Mouse (Mus musculus): Measurements from ENCODE around the gene 1700012B07Rik.

The 1700012B07Rik gene

GRCm38 (mm10) chr11:109846343-109846742, 18.5 kb upstream of the 1700012B07Rik start:
- no peak for DNase-seq (ENCODE audit: low spot score)

- DNase-seq (ENCODE audit: low spot score), result no peak
These were observed 17.8 kb upstream of the 1700012B07Rik start for GRCm38 (mm10) chr11:109845601-109846000.

- no peak for DNase-seq (ENCODE audit: low spot score)
These were observed 16.6 kb upstream of the 1700012B07Rik start for GRCm38 (mm10) chr11:109844466-109844865.

- no peak for DNase-seq (ENCODE audit: low spot score)
These were observed 2.5 kb upstream of the 1700012B07Rik start for GRCm38 (mm10) chr11:109830368-109830767.

- no peak for DNase-seq (ENCODE audit: low spot score)
These were observed 5.6 kb downstream of the 1700012B07Rik start for GRCm38 (mm10) chr11:109822280-109822679.

GRCm38 (mm10) chr11:109817405-109817804, 10.4 kb downstream of the 1700012B07Rik start:
- no peak for DNase-seq (ENCODE audit: low spot score)

GRCm38 (mm10) chr11:109816911-109817310, 10.9 kb downstream of the 1700012B07Rik start:
- no peak for DNase-seq (ENCODE audit: low spot score)

GRCm38 (mm10) chr11:109811721-109812120, 16.1 kb downstream of the 1700012B07Rik start:
- no peak for DNase-seq (ENCODE audit: low spot score)

GRCm38 (mm10) chr11:109809175-109809855, 18.5 kb downstream of the 1700012B07Rik start:
- DNase-seq (ENCODE audit: low spot score), result no peak

GRCm38 (mm10) chr11:109801515-109801914, 26.3 kb downstream of the 1700012B07Rik start:
- DNase-seq (ENCODE audit: low spot score), result no peak

- DNase-seq (ENCODE audit: low spot score), result no peak
These were observed 30.3 kb downstream of the 1700012B07Rik start for GRCm38 (mm10) chr11:109797531-109797930.

- DNase-seq (ENCODE audit: low spot score), result no peak
These were observed 32.3 kb downstream of the 1700012B07Rik start for GRCm38 (mm10) chr11:109795536-109795935.

GRCm38 (mm10) chr11:109793578-109793977, 34.3 kb downstream of the 1700012B07Rik start:
- no peak for DNase-seq (ENCODE audit: low spot score)

- DNase-seq (ENCODE audit: low spot score), result no peak
These were observed 35.3 kb downstream of the 1700012B07Rik start for GRCm38 (mm10) chr11:109792401-109792997.

GRCm38 (mm10) chr11:109791965-109792364, 35.9 kb downstream of the 1700012B07Rik start:
- no peak for DNase-seq (ENCODE audit: low spot score)

GRCm38 (mm10) chr11:109790221-109790620, 37.6 kb downstream of the 1700012B07Rik start:
- no peak for DNase-seq (ENCODE audit: low spot score)

- no peak for DNase-seq (ENCODE audit: low spot score)
These were observed 42.5 kb downstream of the 1700012B07Rik start for GRCm38 (mm10) chr11:109785392-109785791.

GRCm38 (mm10) chr11:109771381-109771780, 56.5 kb downstream of the 1700012B07Rik start:
- DNase-seq (ENCODE audit: low spot score), result no peak

- DNase-seq (ENCODE audit: low spot score), result no peak
These were observed 57.7 kb downstream of the 1700012B07Rik start for GRCm38 (mm10) chr11:109770185-109770584.

- no peak for DNase-seq (ENCODE audit: low spot score)
These were observed 58.8 kb downstream of the 1700012B07Rik start for GRCm38 (mm10) chr11:109769091-109769490.

- DNase-seq (ENCODE audit: low spot score), result no peak
These were observed 67.8 kb downstream of the 1700012B07Rik start for GRCm38 (mm10) chr11:109760063-109760462.

GRCm38 (mm10) chr11:109758616-109759215, 69.1 kb downstream of the 1700012B07Rik start:
- no peak for DNase-seq (ENCODE audit: low spot score)

- no peak for DNase-seq (ENCODE audit: low spot score)
These were observed 73.7 kb downstream of the 1700012B07Rik start for GRCm38 (mm10) chr11:109754105-109754602.

All from urinary bladder, postnatal 10 days (tissue).